Mouse (Mus musculus): ENCODE measurements around the gene C1galt1. TPM values are rescaled to one million over a fixed set of nuclear protein-coding genes. Genes with fewer than 3 reads are reported as not detected.

Gene C1galt1
- total RNA-seq (2015; ENCODE audit: low replicate concordance) (20.9 and 21.1 TPM in 2 replicates), total RNA-seq (2017; ENCODE audit: low replicate concordance) (21.2 and 25.1 TPM in 2 replicates)

DNA sequence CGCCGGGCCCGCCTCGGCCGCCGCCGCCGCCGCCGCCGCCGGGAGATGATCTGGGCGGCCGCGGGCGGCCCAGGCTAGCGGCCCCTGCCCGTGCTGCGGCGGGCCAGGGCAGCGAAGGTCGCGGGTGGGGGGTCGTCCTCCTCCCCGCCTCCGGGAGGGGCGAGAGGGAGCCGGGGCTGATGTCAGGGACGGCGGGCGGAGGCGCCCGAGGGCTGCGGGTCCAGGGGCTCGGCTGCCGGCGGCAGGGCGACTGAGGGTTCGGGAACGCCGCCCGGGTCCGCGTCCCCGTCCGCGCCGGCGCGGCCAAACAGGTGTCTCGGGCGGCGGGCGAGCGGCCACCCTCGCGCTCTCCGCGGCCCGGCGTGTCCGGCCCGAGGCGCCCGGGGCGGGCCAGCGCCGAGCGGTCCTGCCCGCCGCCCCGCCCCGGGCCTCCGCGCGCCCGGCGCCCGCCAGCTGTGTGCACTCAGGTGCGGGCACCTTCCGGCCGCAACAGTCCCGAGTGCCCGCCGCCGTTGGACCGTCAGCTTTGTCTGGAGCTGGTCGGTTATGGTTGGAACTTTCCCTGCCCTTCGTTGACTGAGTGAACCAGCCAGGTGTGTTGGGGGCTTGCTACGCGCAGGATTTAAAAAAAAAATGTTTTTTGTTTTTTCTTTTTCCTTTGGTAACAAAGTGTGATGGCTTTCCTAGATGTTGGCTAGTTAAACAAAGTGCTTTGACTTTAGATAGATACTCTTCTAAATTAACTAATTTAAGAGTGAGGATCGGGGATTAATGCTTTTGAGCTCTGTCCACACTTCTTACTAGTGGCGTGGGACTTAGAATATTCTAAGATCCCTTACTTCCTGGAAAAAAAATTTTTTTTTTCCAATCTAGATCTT, at the start of gene C1galt1:
C1galt1 (plus strand) TSS at position 41 of the 878 bp plus-strand sequence.
- ATAC-seq (replicated peaks; ENCODE audit: low FRiP score, poor library complexity, severe bottlenecking): peak; percentile 52

DNA sequence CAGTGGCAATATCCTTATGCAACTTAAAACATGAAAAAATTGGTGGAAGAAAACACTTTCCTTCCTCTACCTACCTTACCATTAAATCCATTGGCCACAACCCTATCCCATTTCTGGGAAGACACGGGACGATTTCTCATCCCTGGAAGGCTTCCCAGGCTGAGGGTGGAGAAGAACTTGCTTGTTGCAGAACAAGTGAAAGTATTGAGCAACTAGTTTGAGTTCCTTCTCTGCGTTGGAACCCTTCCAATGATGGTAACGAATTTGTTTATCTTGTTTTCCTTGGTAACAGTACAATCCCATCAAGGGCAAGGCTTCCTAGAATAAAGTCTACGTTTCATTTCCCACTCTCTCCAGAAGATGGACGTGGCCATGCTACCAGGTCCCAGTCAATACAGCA, 44.7 kb upstream of the C1galt1 start:
- ATAC-seq (replicated peaks; ENCODE audit: low FRiP score, poor library complexity, severe bottlenecking): no peak

DNA sequence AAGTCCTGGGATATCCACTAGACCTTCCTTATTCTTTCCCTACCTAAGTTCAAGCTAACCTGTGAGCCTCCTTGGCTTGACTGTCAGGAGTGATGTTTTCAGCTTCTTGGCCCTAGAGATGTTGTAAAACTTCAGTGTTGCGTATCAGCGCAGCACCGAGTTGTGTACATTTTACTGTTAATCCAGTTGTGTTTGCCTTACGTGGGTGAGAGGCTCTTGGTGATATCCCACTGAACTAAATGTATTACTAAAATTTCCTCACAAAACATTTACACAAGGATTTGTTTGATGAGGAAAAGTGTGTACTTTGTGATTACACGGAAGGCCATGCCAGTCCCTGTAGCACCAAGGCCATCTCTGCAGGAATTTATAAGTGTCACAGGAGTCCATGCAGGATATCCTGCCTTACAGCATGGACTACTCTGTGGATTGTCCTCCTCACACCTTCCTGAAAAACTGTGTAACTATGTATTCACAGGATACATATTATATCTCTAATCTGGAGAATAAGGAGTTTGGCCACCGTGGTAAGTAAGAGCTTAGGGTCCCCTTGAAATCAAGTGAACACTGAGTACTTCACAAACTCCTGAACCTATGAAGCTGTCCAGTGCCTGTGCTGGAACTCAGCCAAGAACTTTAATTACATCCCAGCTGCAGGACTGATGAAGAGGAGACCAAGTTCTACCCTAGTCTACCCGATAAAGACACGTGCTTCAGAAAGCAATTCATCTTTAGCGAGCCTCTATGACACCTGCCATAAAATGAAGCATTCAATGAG, 40.7 kb upstream of the C1galt1 start:
- no peak for ATAC-seq (replicated peaks; ENCODE audit: low FRiP score, poor library complexity, severe bottlenecking)

DNA sequence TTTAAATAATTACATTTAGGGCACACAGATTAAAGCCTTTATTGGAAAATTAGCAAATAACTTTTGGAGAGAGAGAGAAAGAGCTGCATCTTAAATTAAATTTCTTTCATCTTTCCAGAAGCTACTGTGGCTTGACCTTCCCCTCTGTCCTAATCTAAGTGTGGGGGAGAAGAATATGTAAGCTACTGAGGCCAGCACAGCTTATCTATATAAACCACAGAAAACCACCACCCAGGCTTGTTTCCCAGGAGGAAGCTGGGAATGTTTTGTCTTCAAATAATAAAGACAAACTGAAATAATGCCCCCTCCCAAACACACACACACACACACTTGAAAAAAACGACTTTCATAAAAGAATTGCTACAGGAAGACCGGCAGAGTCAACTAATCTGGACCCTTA, 30.5 kb upstream of the C1galt1 start:
- no peak for ATAC-seq (replicated peaks; ENCODE audit: low FRiP score, poor library complexity, severe bottlenecking)

DNA sequence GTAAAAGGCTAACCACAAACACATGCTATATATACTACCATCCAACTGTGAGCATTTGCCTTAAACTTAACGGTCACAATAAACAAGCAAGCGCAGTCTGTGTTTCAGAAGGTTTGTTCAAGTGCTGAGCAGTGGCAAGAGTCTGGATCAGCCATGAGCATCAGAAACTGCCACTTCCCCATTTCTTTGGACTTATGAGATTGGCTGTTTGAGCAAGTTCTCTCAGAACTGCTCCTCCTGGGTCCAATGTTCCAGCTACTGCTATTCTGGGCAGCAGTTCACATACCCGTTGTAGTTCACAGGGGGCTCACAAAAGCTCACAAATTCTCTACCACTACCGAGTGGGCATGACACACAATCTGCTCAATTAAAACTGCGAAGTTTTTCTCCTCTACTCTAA, 28.4 kb upstream of the C1galt1 start:
- no peak for ATAC-seq (replicated peaks; ENCODE audit: low FRiP score, poor library complexity, severe bottlenecking)

DNA sequence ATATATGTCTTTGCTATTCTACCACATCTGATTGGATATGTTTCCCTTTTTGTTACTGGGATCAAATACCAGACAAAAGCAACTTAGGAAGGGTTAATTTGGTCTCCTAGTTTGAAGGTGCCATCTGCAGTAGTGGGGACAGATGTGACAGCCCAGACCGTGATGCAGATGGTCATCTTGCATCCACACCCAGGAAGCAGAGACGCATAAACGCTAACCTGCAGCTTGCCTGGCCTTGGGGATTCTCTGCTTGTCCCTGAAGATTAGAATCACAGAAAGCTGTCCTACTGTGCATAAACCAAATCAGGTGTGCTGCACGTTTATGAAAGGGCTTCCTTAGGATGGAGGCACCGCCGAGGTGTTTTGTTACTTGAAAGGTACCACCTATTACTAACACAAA, 22.0 kb upstream of the C1galt1 start:
- no peak for ATAC-seq (replicated peaks; ENCODE audit: low FRiP score, poor library complexity, severe bottlenecking)

DNA sequence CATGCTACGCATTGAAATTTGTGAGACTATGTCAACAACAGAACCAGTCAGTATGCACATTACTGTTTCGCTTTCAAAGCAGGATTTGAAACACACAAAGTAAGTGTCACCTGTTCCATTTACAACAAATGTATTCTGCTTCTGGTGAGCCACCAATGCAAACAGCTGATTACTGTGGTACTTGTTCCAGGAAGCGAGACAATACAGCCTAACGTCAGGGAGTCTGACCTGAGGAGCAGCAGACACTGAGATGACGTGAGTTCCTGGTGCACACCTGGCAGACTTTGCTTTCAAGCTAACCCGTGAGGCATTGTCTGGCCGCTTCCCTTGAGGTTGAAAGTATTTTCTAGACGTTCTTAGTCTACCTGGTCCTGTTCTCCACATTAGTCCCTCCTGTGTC, 13.8 kb upstream of the C1galt1 start:
- no peak for ATAC-seq (replicated peaks; ENCODE audit: low FRiP score, poor library complexity, severe bottlenecking)

DNA sequence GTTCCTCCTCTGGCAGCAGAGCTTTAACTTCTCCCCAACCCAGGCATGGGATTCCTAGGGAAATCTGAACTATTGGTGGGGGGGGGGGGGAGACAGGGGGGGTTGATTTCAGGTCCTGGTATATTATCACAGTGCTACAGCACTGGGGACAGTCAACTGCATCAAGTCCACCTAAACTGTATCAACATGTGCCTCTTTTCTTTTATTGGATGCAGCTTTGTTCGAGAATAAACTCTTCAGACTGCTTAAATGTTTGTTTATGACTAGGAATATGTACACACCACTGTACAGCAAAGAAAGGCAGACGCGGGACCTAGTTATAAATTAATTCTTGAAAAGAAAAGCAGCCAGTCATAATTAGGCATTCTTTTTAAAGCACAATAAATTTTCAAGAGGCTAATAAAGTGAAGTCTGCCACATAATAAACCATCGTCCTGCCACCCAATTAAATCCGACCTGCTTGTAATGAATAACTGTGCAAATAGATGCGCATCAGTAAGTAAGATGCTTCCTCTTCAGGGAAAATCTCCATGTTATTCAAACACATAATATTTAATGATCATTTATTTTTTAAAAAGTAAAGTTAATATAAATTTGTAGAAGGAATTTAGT, 12.0 kb upstream of the C1galt1 start:
- no peak for ATAC-seq (replicated peaks; ENCODE audit: low FRiP score, poor library complexity, severe bottlenecking)

DNA sequence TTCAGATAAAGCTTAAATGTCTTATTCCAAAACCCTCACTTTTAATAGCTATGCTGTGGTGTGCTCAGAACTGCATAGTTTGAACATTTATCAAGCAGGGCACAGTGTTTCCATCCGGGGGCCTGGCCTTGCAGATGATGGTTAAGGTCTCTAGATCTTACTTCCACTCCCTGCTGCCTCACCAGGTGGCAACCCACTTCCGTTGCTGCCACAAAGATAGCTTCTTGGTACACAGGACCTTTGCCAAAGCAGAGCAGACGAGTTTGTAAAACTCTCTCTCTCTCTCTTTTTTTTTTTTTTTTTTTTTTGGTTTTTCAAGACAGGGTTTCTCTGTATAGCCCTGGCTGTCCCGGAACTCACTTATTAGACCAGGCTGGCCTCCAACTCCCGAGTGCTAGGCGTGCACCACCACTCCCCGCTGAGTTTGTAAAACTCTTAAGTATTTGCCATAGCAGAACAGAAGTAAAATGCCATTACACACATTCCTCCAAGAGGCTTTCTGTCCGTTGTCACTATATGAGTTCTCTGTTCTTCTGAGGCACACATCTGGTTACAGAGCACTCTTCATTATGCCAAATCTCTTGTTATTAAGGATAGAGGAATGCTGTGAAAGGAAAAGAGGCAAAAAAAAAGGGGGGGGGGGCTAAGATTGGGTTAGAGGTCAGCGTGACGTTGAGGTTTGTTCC, 773 bp upstream of the C1galt1 start:
- peak; percentile 11; the same call in 1 of the 2 replicates for ATAC-seq (replicated peaks; ENCODE audit: low FRiP score, poor library complexity, severe bottlenecking)

DNA sequence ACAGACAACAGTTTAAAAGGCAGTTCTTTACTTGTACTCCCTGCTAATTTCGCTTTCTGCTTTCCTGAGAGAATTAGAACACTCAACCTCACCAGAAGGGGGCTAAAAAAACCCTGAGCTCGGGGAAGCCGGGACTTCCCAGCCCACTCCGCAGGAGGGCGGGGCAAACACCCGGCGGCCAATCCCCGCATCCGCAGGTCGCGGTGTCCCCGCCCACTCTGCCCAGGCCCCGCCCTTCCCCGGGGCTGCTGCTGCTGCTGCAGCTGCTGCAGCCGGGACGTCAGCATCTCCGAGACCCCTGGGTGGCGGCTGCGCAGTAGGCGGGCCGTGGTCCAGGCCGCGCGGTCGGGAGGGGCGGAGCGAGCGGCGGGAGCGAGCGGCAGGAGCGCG, 235 bp upstream of the C1galt1 start:
- peak; percentile 97 for ATAC-seq (replicated peaks; ENCODE audit: low FRiP score, poor library complexity, severe bottlenecking)

DNA sequence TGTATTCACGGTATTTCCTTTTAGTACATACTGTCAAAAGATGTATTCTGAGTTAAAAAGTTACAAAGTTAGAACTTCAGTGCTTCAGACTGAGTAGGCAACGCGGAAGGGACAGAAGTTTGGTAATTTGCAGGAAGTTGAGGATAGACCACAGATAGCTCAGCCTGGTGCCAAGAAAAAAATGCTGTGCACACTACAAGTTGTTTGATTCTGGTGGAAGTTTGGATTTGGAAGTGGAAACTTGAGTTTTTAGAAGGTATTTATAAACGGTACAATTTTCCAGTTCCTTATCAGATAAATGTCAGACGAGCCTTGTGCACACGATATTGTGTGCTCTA, 1.0 kb downstream of the C1galt1 start:
- ATAC-seq (replicated peaks; ENCODE audit: low FRiP score, poor library complexity, severe bottlenecking): no peak

DNA sequence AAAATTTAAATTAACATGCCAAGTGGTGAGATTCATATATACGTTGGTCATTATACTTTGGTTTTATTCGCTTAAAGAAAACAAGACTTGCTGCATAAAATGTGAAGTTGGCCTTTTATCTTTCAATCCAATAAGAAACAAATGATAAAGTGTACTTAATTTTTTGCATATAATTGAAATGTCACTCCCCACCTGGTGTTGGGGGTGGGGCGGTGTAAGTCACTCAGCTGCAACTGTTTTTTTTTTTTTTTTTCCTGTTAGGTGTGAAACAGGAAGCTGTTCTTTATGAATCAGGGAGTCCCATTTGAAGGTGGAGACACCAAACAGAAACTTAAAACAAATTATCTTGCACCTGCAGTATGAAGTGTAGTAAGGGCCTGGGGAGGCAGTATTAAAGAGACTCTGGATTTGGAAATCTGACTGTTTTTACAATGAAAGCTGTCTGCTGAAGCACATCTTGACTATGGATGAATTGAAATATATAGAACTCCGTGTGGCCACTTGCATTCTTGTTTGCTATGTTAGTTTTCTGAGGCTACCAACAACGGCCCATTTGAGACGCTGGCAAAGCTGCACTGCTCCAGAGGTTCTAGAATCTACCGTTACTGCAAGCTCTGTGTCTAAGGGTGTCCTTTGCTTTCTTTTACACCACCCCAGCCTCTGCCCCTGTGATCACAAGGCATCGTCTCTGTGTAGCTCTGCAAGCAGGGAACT, 2.2 kb downstream of the C1galt1 start:
- no peak for ATAC-seq (replicated peaks; ENCODE audit: low FRiP score, poor library complexity, severe bottlenecking)

DNA sequence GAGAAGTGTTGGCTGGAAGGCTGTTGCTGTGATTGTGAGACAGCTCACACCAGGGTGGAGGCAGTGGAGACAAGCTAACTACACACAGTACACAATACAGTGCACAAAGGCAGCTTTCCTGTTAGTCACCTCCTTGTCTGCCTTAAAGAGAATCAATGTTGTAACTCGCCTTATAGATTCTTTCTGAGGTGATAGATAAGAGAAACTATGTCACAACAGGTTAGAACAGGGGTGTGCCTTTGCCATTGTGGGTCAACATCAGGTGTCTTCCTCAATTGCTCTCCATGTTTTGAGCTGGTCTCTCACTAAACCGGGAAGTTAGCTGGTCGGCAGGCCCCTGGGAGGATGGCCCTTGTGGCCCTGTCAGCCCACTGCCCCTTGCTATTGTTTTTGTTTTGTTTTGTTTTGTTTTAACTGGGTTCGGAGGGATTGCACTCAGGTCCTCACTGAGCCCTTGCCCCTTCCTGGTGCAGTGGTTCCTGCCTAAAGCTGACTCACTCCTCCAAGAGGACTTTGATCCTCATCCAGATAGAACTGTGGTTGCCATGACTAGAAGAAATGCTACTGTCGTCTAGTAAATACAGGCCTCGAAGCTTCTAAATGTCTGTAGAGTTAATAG, 3.4 kb downstream of the C1galt1 start:
- ATAC-seq (replicated peaks; ENCODE audit: low FRiP score, poor library complexity, severe bottlenecking): no peak

DNA sequence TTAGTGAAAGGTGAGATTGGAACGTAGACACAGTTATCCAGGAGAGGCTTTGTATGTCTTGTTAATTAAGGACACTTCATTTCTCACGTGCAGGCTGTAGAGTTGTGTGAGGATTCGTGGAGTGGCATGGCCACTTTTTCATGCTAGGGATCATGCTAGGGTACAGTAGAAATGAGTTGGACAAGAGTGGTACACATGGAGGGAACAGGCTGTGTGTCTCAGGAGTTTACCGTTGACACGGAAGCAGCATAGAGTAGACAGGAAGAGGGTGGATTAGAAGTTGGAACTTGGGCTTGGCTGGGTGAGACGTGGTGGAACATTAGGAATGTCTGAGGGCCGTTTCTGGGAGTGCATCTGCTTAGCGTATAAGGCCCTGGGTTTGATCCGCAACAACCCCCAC, 4.1 kb downstream of the C1galt1 start:
- ATAC-seq (replicated peaks; ENCODE audit: low FRiP score, poor library complexity, severe bottlenecking): no peak

DNA sequence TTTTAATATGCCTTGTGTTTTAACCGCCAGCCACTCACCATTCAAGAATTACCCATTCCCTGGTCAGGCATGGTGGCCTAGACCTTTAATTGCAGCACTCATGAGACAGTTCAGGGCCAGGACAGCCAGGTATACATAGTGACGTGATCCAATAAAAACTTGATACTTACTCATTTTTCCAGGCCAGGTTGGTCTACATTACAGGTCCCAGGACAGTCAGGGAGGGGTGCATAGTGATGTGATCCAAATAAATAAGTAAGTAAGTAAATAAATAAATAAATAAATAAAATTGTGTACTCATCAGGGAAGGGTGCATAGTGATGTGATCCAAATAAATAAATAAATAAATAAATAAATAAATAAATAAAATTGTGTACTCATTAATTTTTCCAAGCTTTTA, 6.4 kb downstream of the C1galt1 start:
- ATAC-seq (replicated peaks; ENCODE audit: low FRiP score, poor library complexity, severe bottlenecking): no peak

DNA sequence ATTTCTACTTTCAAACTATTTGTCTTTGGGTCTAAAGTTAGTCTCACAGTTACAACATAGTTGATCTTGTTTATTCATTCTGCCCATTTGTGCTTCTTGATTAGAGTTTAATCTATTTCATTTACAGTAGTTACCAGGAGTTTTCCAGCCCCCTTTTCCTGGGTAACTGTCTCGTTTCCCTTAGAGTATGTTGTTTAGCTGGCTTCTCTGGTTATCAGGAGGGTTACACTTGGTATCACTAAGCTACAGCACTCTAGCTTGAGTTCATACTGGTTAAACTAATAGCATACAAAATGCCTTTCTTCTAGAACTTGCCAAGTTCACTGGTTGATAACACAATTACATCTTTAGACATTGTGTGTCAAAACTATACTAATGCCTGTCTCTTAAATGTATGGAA, 8.3 kb downstream of the C1galt1 start:
- ATAC-seq (replicated peaks; ENCODE audit: low FRiP score, poor library complexity, severe bottlenecking): no peak; the same call in 1 of the 2 replicates

DNA sequence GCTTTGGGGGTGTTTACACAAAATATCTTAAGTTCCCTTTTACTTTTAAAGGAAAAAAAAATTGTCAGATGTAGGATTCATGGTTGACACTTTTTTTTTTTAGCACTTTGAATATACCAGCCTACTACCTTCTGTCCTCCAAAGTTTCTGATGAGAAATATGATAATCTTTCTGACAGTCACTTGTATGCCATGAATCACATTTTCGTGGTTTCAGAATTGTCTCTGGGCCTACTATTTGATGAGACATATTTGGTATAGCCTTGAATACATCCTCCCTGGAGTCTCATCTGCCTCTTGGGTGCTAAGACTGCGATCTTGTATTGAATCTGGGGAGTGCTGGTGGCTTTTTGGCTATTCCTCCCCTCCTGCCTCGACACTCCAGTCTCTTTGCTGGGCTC, 8.8 kb downstream of the C1galt1 start:
- ATAC-seq (replicated peaks; ENCODE audit: low FRiP score, poor library complexity, severe bottlenecking): no peak

DNA sequence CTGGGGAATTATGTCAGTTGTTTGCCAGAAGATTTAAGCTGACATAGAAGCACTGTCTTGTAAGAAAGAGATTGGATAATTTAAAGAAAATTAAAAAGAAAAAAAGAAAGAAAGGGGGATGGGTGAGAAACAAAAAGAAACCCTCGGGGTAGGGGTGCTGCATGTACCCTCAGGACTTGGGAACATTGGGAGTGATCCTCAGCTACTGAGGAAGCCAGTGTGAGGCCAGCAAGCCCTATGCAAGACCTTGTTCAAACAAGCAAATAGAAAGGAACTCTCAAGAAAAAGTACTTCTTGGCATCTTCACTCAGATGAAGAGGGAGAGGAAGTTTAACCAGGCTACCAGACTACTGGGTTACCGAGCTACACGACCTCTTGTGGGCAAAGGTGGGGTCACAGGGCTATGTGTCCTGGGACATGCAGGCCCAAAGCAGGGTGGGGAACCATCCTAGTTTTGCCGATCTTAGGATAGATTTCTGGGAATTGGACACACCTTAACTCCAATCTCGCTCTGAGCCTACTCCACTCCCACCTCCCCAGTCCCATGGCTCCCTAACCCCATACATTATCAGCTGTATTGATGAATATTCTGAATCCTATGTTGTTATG, 12.1 kb downstream of the C1galt1 start:
- ATAC-seq (replicated peaks; ENCODE audit: low FRiP score, poor library complexity, severe bottlenecking): peak; percentile 81
